Mouse (Mus musculus): ENCODE data around the gene 4921524J17Rik.

Gene 4921524J17Rik

GRCm38 (mm10) chr8:85379142-85379781, 53.4 kb downstream of the 4921524J17Rik start:
- DNase-seq: no peak

- DNase-seq: no peak
Observed at GRCm38 (mm10) chr8:85376516-85376915, 56.1 kb downstream of the 4921524J17Rik start.

- DNase-seq: no peak
Observed at GRCm38 (mm10) chr8:85374286-85374685, 58.3 kb downstream of the 4921524J17Rik start.

GRCm38 (mm10) chr8:85373435-85374039, 59.1 kb downstream of the 4921524J17Rik start:
- DNase-seq: no peak

DNA sequence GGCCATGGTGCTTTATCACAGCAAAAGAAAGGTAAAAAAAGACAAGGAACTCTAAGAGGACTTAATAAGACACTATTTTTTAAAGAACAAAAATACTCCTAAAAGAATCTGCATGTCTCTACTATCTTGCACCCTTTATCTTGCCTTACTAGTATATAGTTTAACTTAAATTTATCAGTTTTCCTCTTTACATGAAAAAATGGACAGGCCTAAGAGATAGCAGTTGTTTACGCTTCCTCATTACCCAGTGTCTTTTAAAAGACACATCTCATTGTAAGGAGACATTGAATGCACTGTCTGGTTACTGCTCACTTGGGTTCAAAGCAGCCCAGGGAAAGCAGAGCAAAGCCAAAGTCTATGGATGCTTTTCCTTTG, 60.2 kb downstream of the 4921524J17Rik start:
- no peak for DNase-seq

- DNase-seq: no peak
Observed at GRCm38 (mm10) chr8:85371736-85372464, 60.7 kb downstream of the 4921524J17Rik start.

GRCm38 (mm10) chr8:85365176-85365575, 67.5 kb downstream of the 4921524J17Rik start:
- no peak for DNase-seq

- DNase-seq: no peak
Observed at GRCm38 (mm10) chr8:85364628-85365027, 68.0 kb downstream of the 4921524J17Rik start.

DNA sequence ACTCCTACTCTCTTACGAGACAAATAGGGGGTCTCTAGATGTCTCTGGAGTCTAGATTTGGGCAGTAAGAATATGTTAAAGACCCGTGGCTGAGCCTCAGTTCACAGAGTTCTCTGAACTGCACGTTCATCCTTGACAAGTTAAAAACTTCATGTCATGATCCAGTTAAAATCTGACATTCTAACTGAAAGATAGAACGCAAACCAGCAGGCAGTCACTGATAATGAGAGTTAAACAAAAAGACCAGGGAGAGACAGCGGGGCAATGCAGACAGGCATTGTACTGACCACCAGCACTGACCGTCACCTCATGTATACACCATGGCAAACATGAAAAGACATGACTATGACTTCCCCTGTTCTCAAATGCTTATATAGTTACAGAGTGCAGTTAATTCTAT, 69.2 kb downstream of the 4921524J17Rik start:
- no peak for DNase-seq

- DNase-seq: no peak
Observed at GRCm38 (mm10) chr8:85362211-85362610, 70.4 kb downstream of the 4921524J17Rik start.
